In genomic region chr7:112841484-112841883, GRCm38 (mm10) we compare ENCODE assay signal across 10 mouse cellular contexts.
A peak's percentile ranks its signal among the peaks of the same experiment; 100 is the strongest.
DNase-seq lines count a peak whose midpoint lies in the region; ATAC-seq and TF ChIP-seq lines count a peak whose summit lies in the region.
"Had no signal": no experiment of that assay in that cellular context is flagged by ENCODE, and none has a peak within 500 bp of the region (broad histone marks: within the 10 kb centered on the region; RNA-seq: fewer than 3 reads in every experiment).

No protein-coding gene starts in this region.

- DNase-seq in heart, postnatal 36 days, result no peak
- peak; percentile 71 for DNase-seq in brain, embryonic 14.5 days (ENCODE audit: low read depth)
- DNase-seq in hindbrain, embryonic 11.5 days (ENCODE audit: low spot score), result no peak
- DNase-seq in left cerebral cortex, adult 8-10 months (ENCODE audit: low spot score in 2 of 2), result no peak
- DNase-seq in cerebellum, postnatal 25 days, result no peak
- no peak for DNase-seq in right cerebral cortex, postnatal 4 days
- DNase-seq: cerebellum, adult 9-11 months had no signal

- H3K9ac ChIP-seq in heart, embryonic 16.5 days (ENCODE audit: low read length), result no peak overlapping the region
- no peak overlapping the region for H3K9ac ChIP-seq in hindbrain, embryonic 11.5 days (ENCODE audit: low read depth, low read length)
- peak overlapping the region; percentile 32; the same call in 1 of the 2 replicates for H3K9ac ChIP-seq in midbrain, embryonic 13.5 days (replicated peaks)

- 40% methylated on average over 8 of the region's 8 CpGs for WGBS in heart, embryonic 16.5 days
- 14% methylated on average over 8 of the region's 8 CpGs for WGBS in hindbrain, embryonic 11.5 days
- 2% methylated on average over 8 of the region's 8 CpGs for whole genome bisulfite sequencing in midbrain, embryonic 13.5 days

- no peaks in the 10 kb centered on the region for H3K4me1 ChIP-seq in heart, embryonic 16.5 days (ENCODE audit: control insufficient read depth, insufficient read depth, low read length)
- H3K4me1 ChIP-seq in hindbrain, embryonic 11.5 days (replicated peaks; ENCODE audit: control insufficient read depth, insufficient read depth, low read length), result peaks cover 8% of the 10 kb centered on the region
- H3K4me1 ChIP-seq in midbrain, embryonic 13.5 days (replicated peaks), result peaks cover 33% of the 10 kb centered on the region
- H3K4me1 ChIP-seq: megakaryocyte, embryonic 14.5 days had no signal

- peaks cover 10% of the 10 kb centered on the region; the same call in 1 of the 2 replicates for H3K9me3 ChIP-seq in heart, embryonic 16.5 days (replicated peaks; ENCODE audit: control insufficient read depth, low read length)
- peaks cover 5% of the 10 kb centered on the region for H3K9me3 ChIP-seq in hindbrain, embryonic 11.5 days (ENCODE audit: control insufficient read depth, low read length)
- no peaks in the 10 kb centered on the region for H3K9me3 ChIP-seq in midbrain, embryonic 13.5 days

- no peaks in the 10 kb centered on the region; the same call in 1 of the 2 replicates for H3K36me3 ChIP-seq in heart, embryonic 16.5 days (ENCODE audit: control insufficient read depth, insufficient read depth)
- no peaks in the 10 kb centered on the region for H3K36me3 ChIP-seq in hindbrain, embryonic 11.5 days (ENCODE audit: control insufficient read depth, insufficient read depth, low read length)
- H3K36me3 ChIP-seq in midbrain, embryonic 13.5 days, result no peaks in the 10 kb centered on the region; the same call in 1 of the 2 replicates

- H3K27me3 ChIP-seq in heart, embryonic 16.5 days (ENCODE audit: control insufficient read depth, insufficient read depth, low read length), result no peaks in the 10 kb centered on the region
- H3K27me3 ChIP-seq in hindbrain, embryonic 11.5 days (ENCODE audit: control insufficient read depth, insufficient read depth, low read length), result no peaks in the 10 kb centered on the region
- H3K27me3 ChIP-seq in midbrain, embryonic 13.5 days, result 0 out of 2 replicates have a peak, but pooled peaks cover 3% of the 10 kb centered on the region

- H3K27ac ChIP-seq in heart, embryonic 16.5 days (ENCODE audit: low read length), result no peak overlapping the region
- peak overlapping the region; percentile 5; the same call in 1 of the 2 replicates for H3K27ac ChIP-seq in hindbrain, embryonic 11.5 days (ENCODE audit: low read depth, low read length)
- peak overlapping the region; percentile 77 for H3K27ac ChIP-seq in midbrain, embryonic 13.5 days

- peak overlapping the region; percentile 51; the same call in 1 of the 2 replicates for H3K4me2 ChIP-seq in heart, embryonic 16.5 days (ENCODE audit: low read depth, low read length)
- no peak overlapping the region; the same call in 1 of the 2 replicates for H3K4me2 ChIP-seq in hindbrain, embryonic 11.5 days (replicated peaks; ENCODE audit: low read depth, low read length)
- peak overlapping the region; percentile 49 for H3K4me2 ChIP-seq in midbrain, embryonic 13.5 days (replicated peaks)

- no peak for TF ChIP-seq POLR2A in brain, embryonic 14.5 days (IDR thresholded peaks at IDR 0.05; ENCODE audit: borderline replicate concordance, extremely low read depth, insufficient read depth, insufficient read length, poor library complexity, severe bottlenecking)

- ATAC-seq in heart, embryonic 16.5 days (replicated peaks; ENCODE audit: extremely low read depth, insufficient read depth, low FRiP score), result no peak
- no peak for ATAC-seq in hindbrain, embryonic 11.5 days (ENCODE audit: low FRiP score)
- ATAC-seq in midbrain, embryonic 13.5 days, result peak; percentile 74

- no peak overlapping the region for H3K4me3 ChIP-seq in heart, embryonic 16.5 days (ENCODE audit: low read length)
- no peak overlapping the region for H3K4me3 ChIP-seq in hindbrain, embryonic 11.5 days (ENCODE audit: low read depth, low read length)
- peak overlapping the region; percentile 22 for H3K4me3 ChIP-seq in midbrain, embryonic 13.5 days (replicated peaks)
- H3K4me3 ChIP-seq: megakaryocyte, embryonic 14.5 days had no signal

- TF ChIP-seq CTCF in brain, embryonic 14.5 days (IDR thresholded peaks at IDR 0.05; ENCODE audit: borderline replicate concordance, extremely low read depth, insufficient read depth, insufficient read length), result no peak

- intact Hi-C loops in heart, postnatal 36 days (cut with DNase I), result no loop called here
